Mouse (Mus musculus) forebrain, embryonic 13.5 days (tissue): ENCODE results near the gene Tdp2. TPM values are rescaled to one million over a fixed set of nuclear protein-coding genes. Genes with fewer than 3 reads are reported as not detected.
A peak's percentile ranks its signal among the peaks of the same experiment; 100 is the strongest.
"Not testable (repeated sequence)": the region's sequence is repeated elsewhere in the genome, so short reads cannot be mapped to it uniquely, and the experiment has no call there.

ENCODE experiments used
- ATAC-seq: fragments of 200-750 bp; cut with Nextera tagmentation; 2 replicates; pipeline ENCODE4 v1.8.0; 2017
- H3K27ac ChIP-seq: fragments of 300-500 bp; sonication (generic); 2 replicates; pipeline ENCODE4 v1.5.1; 2015; ENCODE audit warnings: inconsistent platforms, mild to moderate bottlenecking, moderate library complexity
- H3K27me3 ChIP-seq: fragments of 300-500 bp; sonication (generic); 2 replicates; pipeline ENCODE4 v1.6.1; 2015; ENCODE audit warnings: mild to moderate bottlenecking, inconsistent platforms
- H3K36me3 ChIP-seq: fragments of 300-500 bp; sonication (generic); 2 replicates; pipeline ENCODE4 v1.6.1; 2015; ENCODE audit warnings: mild to moderate bottlenecking, inconsistent platforms; ENCODE audit not compliant: poor library complexity, severe bottlenecking
- H3K4me1 ChIP-seq: fragments of 300-500 bp; sonication (generic); 2 replicates; pipeline ENCODE4 v1.6.1; 2015; ENCODE audit warnings: inconsistent platforms
- H3K4me2 ChIP-seq: fragments of 300-500 bp; sonication (generic); 2 replicates; pipeline ENCODE4 v1.6.1; 2015; ENCODE audit warnings: inconsistent platforms, mild to moderate bottlenecking, moderate library complexity
- H3K4me3 ChIP-seq: fragments of 300-500 bp; sonication (generic); 2 replicates; pipeline ENCODE4 v1.5.1; 2015; ENCODE audit warnings: mild to moderate bottlenecking, inconsistent platforms
- H3K9ac ChIP-seq: fragments of 300-500 bp; sonication (generic); 2 replicates; pipeline ENCODE4 v1.6.1; 2015; ENCODE audit warnings: mild to moderate bottlenecking, inconsistent platforms
- H3K9me3 ChIP-seq: fragments of 300-500 bp; sonication (generic); replicated peaks from 2 replicates; pipeline ENCODE4 v1.6.1; 2016; ENCODE audit warnings: inconsistent platforms
- WGBS: fragments of 180-500 bp; shearing (Covaris S2); methylation state at CpG from one replicate; pipeline ENCODE4 v1.1.7; 2015; 5-methylcytosine and 5-hydroxymethylcytosine counted together
- polyA plus RNA-seq: library from polyadenylated mRNA; unstranded; fragments of >200 nt; fragmentation: Nextera tagmentation; extraction: Ambion mirVana; gene quantifications from 2 replicates; pipeline ENCODE4 v1.2.1, GENCODE M21; 2015

Tdp2 gene
- polyA plus RNA-seq, 1 experiment from 2014 or later, result 58.3 TPM

DNA sequence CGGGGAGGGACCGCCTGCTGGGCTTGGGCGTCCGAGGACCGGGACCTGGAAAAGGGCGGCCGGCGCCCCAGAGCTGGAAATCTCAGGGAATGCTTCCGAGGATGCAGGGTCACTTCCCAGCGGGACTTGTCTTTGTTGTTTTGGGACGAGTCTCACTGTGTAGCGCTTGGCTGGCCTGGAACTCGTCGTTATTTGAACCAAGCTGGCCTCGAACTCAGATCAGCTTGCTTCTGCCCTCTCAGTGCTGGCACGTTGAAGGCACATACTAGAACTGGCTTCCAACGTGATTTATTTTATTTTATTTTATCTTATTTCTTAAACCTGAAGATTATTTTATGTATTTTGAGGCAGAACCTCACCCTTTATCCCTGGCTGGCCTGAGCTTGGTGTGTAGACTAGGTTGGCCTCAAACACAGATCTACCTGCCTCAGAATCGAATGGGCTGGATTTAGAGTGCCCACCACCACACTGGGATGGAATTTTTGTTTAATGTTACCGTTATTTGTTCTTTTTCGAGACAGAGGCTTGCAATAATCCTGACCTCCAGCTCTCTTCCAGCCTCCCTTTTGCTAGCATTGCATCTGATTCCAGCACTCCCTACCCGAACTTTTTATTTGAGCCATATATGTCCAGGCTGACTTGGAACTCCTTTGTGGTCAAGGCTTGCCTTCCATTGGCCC, 792 bp downstream of the Tdp2 start:
- Histone ChIP-seq H3K9me3 (no peaks in the 10 kb centered on the region), H3K27ac (peak overlapping the region; percentile 90), H3K4me3 (peak overlapping the region; percentile 95), H3K4me1 (peaks cover 33% of the 10 kb centered on the region), H3K4me2 (peak overlapping the region; percentile 84), H3K27me3 (no peaks in the 10 kb centered on the region), H3K9ac (peak overlapping the region; percentile 95), H3K36me3 (no peaks in the 10 kb centered on the region)
- 3% methylated on average over 21 of the region's 21 CpGs for WGBS
- ATAC-seq, result no peak; the same call in 1 of the 2 replicates

DNA sequence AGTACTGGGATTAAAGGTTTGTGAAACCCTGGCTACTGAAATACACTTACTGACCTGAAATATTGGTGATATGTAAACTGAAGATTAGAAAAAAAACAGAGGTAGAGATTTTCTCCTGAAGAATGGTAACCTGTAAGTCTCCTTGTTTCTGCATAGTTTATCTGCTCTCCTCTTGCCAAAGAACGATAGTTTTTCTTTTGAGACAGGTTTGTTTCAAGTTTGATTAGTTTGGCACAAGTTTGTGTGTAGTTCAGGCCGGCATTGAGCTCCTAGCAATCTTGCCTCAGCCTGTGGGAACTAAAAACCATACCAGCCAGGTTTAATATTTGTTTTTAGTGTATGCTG, 1.3 kb downstream of the Tdp2 start:
- H3K4me1 ChIP-seq, result peaks cover 33% of the 10 kb centered on the region
- peak overlapping the region; percentile 84 for H3K4me2 ChIP-seq
- H3K27me3 ChIP-seq, result no peaks in the 10 kb centered on the region
- H3K9ac ChIP-seq, result peak overlapping the region; percentile 95
- no peak overlapping the region for H3K27ac ChIP-seq
- H3K9me3 ChIP-seq, result no peaks in the 10 kb centered on the region
- H3K36me3 ChIP-seq, result no peaks in the 10 kb centered on the region
- 76% methylated on average over 2 of the region's 2 CpGs for WGBS
- no peak for ATAC-seq
- H3K4me3 ChIP-seq, result peak overlapping the region; percentile 95

DNA sequence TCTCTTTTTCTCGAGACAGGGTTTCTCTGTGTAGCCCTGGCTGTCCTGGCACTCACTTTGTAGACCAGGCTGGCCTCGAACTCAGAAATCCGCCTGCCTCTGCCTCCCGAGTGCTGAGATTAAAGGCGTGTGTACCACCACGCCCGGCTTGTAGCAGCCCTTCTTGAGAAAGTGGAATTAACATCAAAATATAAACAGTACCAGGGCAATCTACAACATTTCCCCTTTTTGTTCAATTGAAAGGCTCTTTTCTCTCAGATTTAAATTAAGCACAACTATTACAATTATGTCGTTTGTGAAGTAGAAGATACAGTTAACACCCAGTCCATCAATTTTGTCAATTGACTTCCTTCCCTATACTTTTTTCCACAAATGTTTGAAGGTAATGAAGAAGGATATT, 6.3 kb downstream of the Tdp2 start:
- H3K4me3 ChIP-seq, result not testable (repeated sequence)

DNA sequence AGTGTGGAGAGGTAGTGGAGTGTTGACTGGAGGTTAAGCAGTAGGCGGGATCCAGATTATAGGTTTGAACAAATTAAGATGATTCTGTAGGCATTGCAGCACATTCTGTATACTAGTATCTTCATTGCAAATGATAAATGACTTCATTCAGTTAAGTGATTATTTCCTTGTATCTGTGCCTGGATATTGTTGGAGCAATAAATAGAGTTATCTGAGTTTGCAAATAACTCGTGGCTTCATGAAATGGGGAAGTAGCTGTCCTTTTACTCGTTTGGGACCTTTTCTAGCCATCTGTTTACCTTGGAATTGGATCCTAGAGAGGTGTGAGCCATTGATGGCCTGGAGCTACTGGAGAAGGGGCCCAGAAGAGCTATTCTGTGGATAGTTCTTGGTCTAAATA, 8.4 kb downstream of the Tdp2 start:
- WGBS, result 89% methylated on average over 3 of the region's 3 CpGs
- H3K27me3 ChIP-seq, result no peaks in the 10 kb centered on the region
- H3K4me1 ChIP-seq, result peaks cover 7% of the 10 kb centered on the region
- no peak overlapping the region for H3K4me3 ChIP-seq
- H3K9ac ChIP-seq, result no peak overlapping the region
- peaks cover 26% of the 10 kb centered on the region for H3K36me3 ChIP-seq
- no peak overlapping the region for H3K4me2 ChIP-seq
- no peak for ATAC-seq
- no peak overlapping the region for H3K27ac ChIP-seq
- no peaks in the 10 kb centered on the region for H3K9me3 ChIP-seq

More for the DNA sequence above, 6.3 kb downstream of the Tdp2 start:
- H3K9ac ChIP-seq, ATAC-seq, H3K27me3 ChIP-seq, H3K9me3 ChIP-seq, H3K27ac ChIP-seq, H3K4me2 ChIP-seq: not testable (repeated sequence)
- Histone ChIP-seq H3K36me3 (peaks cover 26% of the 10 kb centered on the region), H3K4me1 (peaks cover 21% of the 10 kb centered on the region)
- 89% methylated on average over 8 of the region's 8 CpGs for WGBS

DNA sequence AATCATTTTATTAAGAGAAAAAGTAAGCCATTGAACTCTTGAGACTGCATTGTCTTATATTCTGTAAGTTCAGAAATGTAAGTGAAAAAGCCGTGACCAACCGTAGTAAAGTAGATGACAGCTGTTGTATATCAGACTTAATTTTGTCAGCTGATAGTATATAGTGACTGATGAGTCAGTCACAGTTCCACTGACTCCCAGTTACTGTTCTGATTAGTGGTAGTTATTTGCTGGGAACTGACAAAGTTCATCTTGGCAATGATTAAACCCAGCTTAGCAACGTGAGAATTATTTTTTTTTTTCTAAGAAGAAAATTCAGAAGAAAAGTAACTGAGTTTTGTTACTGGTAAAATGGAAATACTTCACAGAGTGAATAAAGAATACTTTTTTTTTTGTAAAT, 10.2 kb downstream of the Tdp2 start:
- 93% methylated on average over 3 of the region's 3 CpGs for WGBS
- no peak overlapping the region for H3K9ac ChIP-seq
- no peaks in the 10 kb centered on the region for H3K27me3 ChIP-seq
- H3K4me3 ChIP-seq, result no peak overlapping the region
- H3K9me3 ChIP-seq, result no peaks in the 10 kb centered on the region
- ATAC-seq, result no peak
- no peak overlapping the region for H3K4me2 ChIP-seq
- peaks cover 13% of the 10 kb centered on the region for H3K4me1 ChIP-seq
- H3K27ac ChIP-seq, result no peak overlapping the region
- H3K36me3 ChIP-seq, result peaks cover 26% of the 10 kb centered on the region

DNA sequence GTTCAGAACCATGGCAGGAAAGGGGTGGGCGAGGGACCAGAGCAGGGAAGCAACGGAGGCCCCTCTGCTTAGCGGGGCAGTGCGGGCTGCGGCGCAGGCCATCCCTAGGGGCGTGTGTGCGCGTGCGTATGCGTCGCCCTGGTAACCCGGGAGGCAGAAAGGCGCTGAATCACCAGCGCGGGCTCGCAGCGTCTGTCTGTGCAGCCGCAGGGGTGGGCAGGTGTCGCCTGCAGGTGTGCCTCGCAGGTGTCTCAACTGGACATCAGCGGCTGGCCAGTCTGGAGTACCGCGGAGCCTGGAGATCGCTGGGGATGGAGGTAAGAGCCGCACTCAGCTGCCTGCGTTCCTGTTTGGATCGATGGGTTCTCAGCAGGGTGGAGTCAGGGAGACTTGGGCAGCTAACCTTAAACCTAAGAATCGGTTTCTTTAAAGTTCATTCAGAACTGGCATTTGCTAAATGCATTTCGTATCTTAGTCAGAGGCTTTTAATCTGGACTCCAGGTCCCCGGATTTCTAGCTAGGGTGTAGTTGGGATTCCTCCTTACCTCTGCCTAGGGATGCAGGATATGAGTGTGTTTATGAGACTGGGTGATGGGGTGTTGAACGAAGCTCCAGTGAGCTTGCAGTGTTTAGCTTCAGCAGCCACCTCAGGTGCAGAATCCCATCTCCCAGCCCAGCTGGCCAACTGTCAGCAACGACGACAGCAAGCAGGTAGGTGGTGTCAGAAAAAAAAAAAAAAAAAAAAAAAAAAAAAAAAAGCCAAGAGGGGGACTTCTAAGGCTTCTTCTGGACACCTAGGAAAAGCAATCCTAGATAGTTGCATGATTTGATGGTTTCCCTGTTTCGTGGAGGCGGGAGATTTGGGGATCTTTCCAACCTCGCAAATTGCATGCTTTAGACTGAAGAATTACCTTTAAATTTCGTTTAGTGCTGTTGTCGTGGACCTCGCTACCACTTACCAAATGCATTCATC, 13.8 kb downstream of the Tdp2 start, which contains the start of gene D130043K22Rik:
Gene D130043K22Rik (plus strand): TSS at position 153 of the 973 bp plus-strand sequence.
- peaks cover 13% of the 10 kb centered on the region for H3K4me1 ChIP-seq
- H3K27ac ChIP-seq, result no peak within 1 kb of the TSS
- H3K4me2 ChIP-seq, result peak within 1 kb of the TSS; percentile 86
- peak; percentile 96 for ATAC-seq
- no peaks in the 10 kb centered on the region for H3K9me3 ChIP-seq
- no peaks in the 10 kb centered on the region for H3K27me3 ChIP-seq
- peaks cover 12% of the 10 kb centered on the region for H3K36me3 ChIP-seq
- peak within 1 kb of the TSS; percentile 57 for H3K4me3 ChIP-seq
- peak within 1 kb of the TSS; percentile 71 for H3K9ac ChIP-seq
- WGBS, result 7% methylated on average over 40 of the region's 40 CpGs

DNA sequence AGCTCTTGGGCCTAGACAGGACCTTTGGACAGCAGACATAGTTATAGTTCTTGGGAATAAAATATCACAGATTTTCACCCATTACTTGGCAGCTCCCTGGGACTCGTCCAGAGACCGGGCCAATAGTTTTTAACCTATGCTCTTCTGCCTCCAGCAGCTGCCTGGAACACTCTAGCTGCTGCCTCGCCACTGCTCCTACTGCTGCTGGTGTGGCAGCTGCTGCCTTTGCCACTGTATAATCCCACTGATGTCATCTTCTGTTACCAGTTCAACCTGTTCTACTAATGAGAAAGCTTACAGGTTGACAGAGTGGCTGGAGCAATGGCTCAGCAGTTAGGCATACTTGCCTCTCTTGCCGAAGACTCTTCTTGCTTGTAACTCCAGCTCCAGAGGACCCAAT, 17.8 kb downstream of the Tdp2 start:
- H3K4me1 ChIP-seq, result peaks cover 13% of the 10 kb centered on the region
- H3K36me3 ChIP-seq, result no peaks in the 10 kb centered on the region
- no peak overlapping the region for H3K9ac ChIP-seq
- no peaks in the 10 kb centered on the region for H3K27me3 ChIP-seq
- no peaks in the 10 kb centered on the region for H3K9me3 ChIP-seq
- H3K4me3 ChIP-seq, result no peak overlapping the region
- 89% methylated on average over 4 of the region's 4 CpGs for WGBS
- no peak for ATAC-seq
- no peak overlapping the region for H3K27ac ChIP-seq
- H3K4me2 ChIP-seq, result no peak overlapping the region

DNA sequence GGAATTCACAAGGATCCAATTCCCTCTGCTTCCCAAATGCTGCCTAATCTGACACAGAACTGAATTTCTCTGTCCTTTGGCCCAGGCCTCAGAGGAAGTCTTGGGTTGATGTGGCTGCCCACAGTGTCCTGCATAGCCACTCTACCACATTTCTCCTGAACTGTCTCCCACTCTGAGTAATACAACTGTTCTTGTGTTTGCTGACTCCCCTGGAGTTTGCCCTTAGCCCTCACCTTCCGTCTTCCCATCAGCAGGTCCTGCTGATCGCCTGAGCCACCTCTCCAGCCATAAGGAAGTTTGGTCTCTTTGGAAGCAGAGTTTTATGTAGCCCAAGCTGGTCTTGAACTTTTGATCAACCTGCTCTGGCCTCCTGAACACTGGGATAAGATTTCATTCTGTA, 20.5 kb downstream of the Tdp2 start:
- Histone ChIP-seq H3K36me3 (no peaks in the 10 kb centered on the region), H3K27me3 (no peaks in the 10 kb centered on the region), H3K9me3 (no peaks in the 10 kb centered on the region), H3K27ac (no peak overlapping the region), H3K4me3 (no peak overlapping the region), H3K4me1 (no peaks in the 10 kb centered on the region), H3K9ac (no peak overlapping the region), H3K4me2 (no peak overlapping the region)
- ATAC-seq, result no peak
- 84% methylated on average over 2 of the region's 2 CpGs for WGBS

DNA sequence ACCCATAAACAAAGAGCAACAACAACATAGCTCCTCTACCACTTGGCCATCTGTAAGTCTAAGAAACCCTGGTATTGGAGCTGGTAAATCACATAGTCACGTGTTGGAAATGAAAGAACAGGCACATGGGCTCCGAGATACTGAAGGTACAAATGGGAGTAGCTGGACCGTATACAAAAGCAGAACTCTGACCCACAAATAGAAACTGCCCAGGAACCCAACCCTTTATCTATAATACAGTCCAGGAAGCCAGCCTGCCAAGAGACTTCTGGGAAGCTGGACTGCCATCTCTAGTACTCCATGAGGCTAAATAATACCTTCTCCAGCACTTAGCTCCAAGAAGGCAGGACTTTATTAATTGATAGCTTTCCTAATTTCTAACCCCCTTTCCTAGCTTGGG, 21.1 kb downstream of the Tdp2 start:
- H3K4me1 ChIP-seq, result no peaks in the 10 kb centered on the region
- H3K36me3 ChIP-seq, result no peaks in the 10 kb centered on the region
- H3K4me2 ChIP-seq, result no peak overlapping the region
- no peak for ATAC-seq
- 84% methylated on average over 3 of the region's 3 CpGs for WGBS
- H3K9ac ChIP-seq, result no peak overlapping the region
- H3K9me3 ChIP-seq, result no peaks in the 10 kb centered on the region
- no peaks in the 10 kb centered on the region for H3K27me3 ChIP-seq
- H3K4me3 ChIP-seq, result no peak overlapping the region
- H3K27ac ChIP-seq, result no peak overlapping the region

DNA sequence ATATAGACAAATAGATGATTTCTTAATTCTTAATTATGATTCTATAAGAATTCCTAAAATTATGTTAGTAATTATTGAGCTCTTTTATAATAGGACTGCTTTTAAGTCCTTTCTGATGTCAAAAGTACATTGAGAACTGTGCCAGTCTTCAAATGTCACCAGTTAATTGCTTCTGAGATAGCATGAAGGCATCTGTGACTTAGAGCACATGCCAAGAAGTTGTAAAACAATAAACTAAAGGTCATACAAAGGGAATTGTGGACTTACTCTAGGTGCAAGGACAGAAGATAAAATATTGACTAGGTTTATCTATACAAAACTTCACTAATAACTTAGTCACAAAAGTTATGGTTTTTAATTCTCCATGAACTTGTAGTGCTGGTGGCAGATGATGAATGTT, 27.6 kb downstream of the Tdp2 start:
- H3K4me1 ChIP-seq, result no peaks in the 10 kb centered on the region
- no peak overlapping the region for H3K27ac ChIP-seq
- H3K9me3 ChIP-seq, result no peaks in the 10 kb centered on the region
- ATAC-seq, result no peak
- H3K9ac ChIP-seq, result no peak overlapping the region
- no peak overlapping the region for H3K4me2 ChIP-seq
- H3K4me3 ChIP-seq, result no peak overlapping the region
- no peaks in the 10 kb centered on the region for H3K27me3 ChIP-seq
- H3K36me3 ChIP-seq, result no peaks in the 10 kb centered on the region

DNA sequence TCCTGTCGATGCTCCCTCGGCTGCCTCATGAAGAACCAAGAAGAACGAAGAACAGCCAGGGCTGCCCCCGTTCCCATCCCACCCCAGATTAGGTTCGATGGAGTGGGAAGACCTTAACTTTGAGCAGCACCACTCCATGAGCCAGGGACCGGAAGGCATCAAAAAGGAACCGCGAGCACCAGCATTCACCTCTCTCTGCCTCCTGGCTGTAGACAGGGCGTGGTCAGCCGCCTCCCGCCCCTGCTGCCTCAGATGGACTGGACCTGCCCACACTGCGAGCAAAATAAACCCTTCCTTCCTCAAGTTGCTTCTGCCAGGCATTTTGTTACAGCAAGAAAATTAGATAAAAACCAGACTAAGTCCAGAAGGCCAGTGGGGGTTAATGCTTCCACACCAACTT, 29.6 kb downstream of the Tdp2 start:
- H3K4me1 ChIP-seq, result no peaks in the 10 kb centered on the region
- H3K36me3 ChIP-seq, result no peaks in the 10 kb centered on the region
- no peak for ATAC-seq
- no peak overlapping the region for H3K27ac ChIP-seq
- H3K4me3 ChIP-seq, result no peak overlapping the region
- WGBS, result 82% methylated on average over 12 of the region's 12 CpGs
- no peaks in the 10 kb centered on the region for H3K9me3 ChIP-seq
- H3K27me3 ChIP-seq, result no peaks in the 10 kb centered on the region
- no peak overlapping the region for H3K9ac ChIP-seq
- H3K4me2 ChIP-seq, result no peak overlapping the region

DNA sequence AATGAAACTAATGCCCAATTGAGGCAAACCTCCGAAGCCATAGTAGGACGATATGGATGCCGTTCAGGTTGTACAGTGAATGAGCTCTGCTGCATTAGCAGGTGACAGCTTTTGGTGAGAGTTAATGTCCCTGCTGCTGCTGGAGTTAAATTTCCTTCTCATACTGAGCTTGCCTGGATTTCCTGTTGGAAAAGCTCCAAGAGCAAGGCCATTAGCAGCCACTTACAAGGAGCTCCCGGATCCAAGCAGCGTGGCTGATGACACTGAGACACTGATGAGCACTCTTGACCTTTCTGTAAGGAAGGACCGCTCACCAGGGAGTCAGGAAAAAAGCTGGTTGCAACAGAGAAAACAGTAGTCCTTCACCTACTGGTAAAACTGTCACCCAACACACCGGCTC, 30.5 kb downstream of the Tdp2 start:
- no peak overlapping the region for H3K9ac ChIP-seq
- no peaks in the 10 kb centered on the region for H3K27me3 ChIP-seq
- H3K9me3 ChIP-seq, result no peaks in the 10 kb centered on the region
- no peaks in the 10 kb centered on the region for H3K4me1 ChIP-seq
- no peak overlapping the region for H3K4me3 ChIP-seq
- H3K36me3 ChIP-seq, result no peaks in the 10 kb centered on the region
- WGBS, result 83% methylated on average over 7 of the region's 7 CpGs
- no peak overlapping the region for H3K27ac ChIP-seq
- H3K4me2 ChIP-seq, result no peak overlapping the region
- ATAC-seq, result no peak
